In the genomic region with DNA sequence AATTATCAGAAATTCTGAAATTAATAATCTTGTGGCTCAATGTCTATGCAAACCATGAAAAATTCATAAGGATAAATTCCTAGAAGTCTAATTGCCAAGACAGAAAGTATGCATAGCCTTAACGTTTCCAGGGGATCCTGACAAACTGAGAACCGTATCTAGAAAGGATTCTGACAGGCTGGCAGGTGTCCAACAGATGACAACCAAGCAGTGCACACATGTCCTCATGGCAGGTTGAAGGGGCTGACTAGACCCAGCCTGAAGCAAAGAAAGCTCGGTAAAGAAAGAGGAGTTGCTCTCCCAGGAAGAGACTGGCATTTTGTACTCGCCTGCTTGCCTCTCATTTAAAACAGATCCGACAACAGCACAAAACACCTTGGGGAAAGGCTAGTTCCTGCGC, we compare ENCODE assay signal across 17 mouse cellular contexts.
A peak's percentile ranks its signal among the peaks of the same experiment; 100 is the strongest.
DNase-seq lines count a peak whose midpoint lies in the region.
"Had no signal": no experiment of that assay in that cellular context is flagged by ENCODE, and none has a peak within 500 bp of the region (broad histone marks: within the 10 kb centered on the region; RNA-seq: fewer than 3 reads in every experiment).

No protein-coding gene starts in this region.

- intact Hi-C loops in heart, postnatal 25 days (cut with DNase I) = no loop called here
- intact Hi-C loops in left cerebral cortex, postnatal 4 days (cut with DNase I) = no loop called here

- peak; percentile 76 to 80 for DNase-seq in cerebellum, postnatal 10 days
- DNase-seq in cerebellum, adult 11 months = no peak
- peak; percentile 72 for DNase-seq in heart, adult 11 months
- DNase-seq in heart, postnatal 25 days (ENCODE audit: low spot score) = no peak
- peak; percentile 57 for DNase-seq in left cerebral cortex, postnatal 4 days
- no peak for DNase-seq in left cerebral cortex, adult 8-10 months (ENCODE audit: low spot score in 2 of 2)
- peak; percentile 17 for DNase-seq in right cerebral cortex, postnatal 14 days
- no peak for DNase-seq in right cerebral cortex, adult 2 months (ENCODE audit: low spot score in 2 of 2)
- DNase-seq: adrenal gland, adult 8-10 months; adrenal gland, postnatal 36 days; B cell, adult 2 months; cerebellum, adult 11-12 months; cerebellum, adult 9-11 months; embryo, embryonic 11 days; gastrocnemius, adult 2 months; gastrocnemius, postnatal 25 days; heart, postnatal 4 days had no signal

Comparison
In these comparisons a context has a peak if more than half of its experiments do, and no peak if none do; other contexts are left out.
1. DNase-seq: peak in cerebellum, postnatal 10 days (2 of 2), heart, adult 11 months (single experiment), left cerebral cortex, postnatal 4 days (single experiment) and right cerebral cortex, postnatal 14 days (single experiment); none in cerebellum, adult 11 months (single experiment), heart, postnatal 25 days (single experiment), left cerebral cortex, adult 8-10 months (0 of 2) and right cerebral cortex, adult 2 months (0 of 2).